Mouse (Mus musculus): ENCODE measurements around the gene Gucy1b2.

Gene Gucy1b2

DNA sequence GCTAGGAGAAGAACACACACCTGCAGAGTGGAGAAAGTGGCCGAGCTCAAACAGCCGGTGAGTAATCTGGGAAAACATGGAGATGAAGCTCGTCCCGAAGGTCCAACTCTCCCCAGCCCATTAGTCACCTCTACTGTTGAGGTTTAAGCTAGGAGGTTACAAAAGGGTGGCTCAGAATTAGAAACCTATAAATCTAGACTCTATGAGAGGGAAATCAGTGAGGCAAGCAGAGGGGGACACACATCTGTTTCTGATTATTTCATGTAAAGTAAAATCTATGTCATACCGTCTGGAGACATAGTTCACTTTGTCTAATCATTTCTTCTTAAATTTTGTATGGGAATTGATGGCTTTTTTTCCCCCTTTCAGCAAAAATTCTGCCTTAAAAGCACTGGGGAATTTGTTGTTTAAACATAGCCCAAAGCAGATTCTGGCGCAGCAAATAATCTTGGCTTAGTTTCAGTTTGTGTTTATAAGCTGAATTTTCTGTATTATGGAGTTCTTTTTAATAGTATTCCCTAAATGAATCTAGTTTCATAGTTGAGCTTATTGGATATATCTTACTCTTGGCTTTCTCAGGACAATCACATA is 12.2 kb downstream of the Gucy1b2 start:
- DNase-seq = no peak

- peak in 1 of 2 experiments; percentile 48 for DNase-seq
These were observed 13.1 kb downstream of the Gucy1b2 start for GRCm38 (mm10) chr14:62442971-62443370.

DNA sequence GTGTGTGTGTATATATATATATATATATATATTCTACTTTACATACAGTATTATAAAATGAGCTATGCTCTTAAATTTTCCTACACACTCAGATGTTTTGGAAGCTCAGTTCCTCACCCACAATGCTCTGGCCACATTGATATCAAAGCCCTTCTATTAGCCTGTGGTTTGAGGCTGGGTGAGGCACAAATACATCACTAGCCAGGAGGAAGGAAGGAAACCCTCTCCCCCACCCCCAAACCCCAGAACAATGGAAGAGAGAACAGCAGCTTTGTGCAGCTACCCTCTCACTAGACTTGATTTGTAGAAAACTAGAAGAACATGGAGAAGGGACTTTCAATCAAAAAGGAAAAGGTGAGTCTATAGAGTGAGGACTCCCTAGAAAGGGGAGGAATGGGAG is 16.1 kb downstream of the Gucy1b2 start:
- DNase-seq = no peak

- DNase-seq = peak; percentile 35 to 63
These were observed 17.9 kb downstream of the Gucy1b2 start for GRCm38 (mm10) chr14:62438236-62438635.

DNA sequence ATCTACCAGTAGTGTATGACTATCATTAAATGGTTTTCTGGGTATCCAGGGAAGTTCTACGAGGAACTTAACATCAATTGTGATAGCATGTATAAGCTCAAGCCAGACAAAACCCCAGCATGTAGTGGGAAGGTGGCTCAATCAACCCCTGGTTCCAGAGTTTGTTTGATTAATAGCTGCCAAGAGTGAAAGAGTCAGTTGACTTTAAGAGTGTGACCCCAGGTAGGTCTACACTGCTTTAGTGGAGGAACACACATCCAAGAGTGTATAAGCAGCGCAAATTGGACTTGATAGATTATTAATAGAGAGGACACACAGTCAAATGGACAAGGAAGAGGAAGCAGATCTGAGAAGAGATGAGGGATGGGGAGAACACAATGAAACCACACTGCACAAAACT is 18.3 kb downstream of the Gucy1b2 start:
- DNase-seq = no peak

DNA sequence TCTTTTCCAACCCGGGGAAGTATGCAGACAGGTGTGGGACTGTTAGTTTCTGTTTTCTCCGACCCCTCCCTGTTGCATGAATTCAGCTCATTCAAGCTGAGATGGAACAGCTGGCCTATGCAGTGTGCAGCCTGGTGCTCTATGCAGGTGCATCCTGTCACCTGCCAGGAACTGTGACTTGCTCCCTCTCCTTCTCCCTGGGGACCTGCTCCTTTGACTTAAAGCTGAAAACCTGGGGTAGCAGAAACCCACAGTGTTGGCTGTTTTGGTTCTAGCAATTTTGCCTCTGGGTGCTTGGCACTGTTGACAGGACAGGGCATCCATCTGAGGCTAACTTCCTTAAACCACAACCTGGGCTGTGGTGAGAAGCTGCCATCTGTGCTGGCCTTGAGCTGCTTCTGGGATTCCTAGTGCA is 30.8 kb downstream of the Gucy1b2 start:
- no peak for DNase-seq

DNA sequence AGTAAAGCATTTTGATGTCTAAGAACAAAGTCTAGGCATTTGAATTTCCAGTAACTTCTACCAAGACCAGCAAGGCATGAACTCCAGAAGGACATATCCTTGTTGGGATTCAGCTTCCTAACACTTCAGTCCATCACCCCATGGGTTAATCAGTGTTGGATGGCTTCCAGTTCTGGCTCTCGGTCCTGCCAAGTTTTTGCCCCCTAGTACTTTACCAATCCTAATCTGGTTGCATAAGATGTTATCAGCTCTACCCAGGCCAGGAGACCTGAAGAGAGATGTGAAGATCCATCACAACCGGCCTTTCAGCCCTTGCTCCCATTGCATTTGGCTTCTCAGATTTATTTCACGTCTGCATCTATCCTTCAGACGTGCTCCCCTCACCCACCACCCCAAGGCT is 33.8 kb downstream of the Gucy1b2 start:
- no peak for DNase-seq

DNA sequence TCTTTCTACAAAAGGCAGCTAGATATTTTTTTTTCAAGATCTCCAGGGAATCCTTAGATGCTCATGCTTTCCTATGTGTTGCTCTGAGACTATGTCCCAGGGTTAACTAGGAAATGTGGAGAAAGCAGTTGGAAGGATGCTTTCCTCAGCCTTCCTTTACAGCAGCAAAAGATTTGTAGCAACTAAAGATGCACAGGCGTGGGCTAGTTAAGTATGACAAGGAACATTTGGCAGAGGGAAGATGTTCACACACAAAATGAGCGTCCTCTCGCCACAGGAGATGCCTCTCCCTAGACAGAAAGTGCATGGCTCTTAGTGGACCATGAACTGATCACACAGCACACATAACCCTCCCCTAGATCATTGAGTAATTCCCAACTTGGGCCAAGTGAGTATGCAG is 38.6 kb downstream of the Gucy1b2 start:
- DNase-seq = no peak

DNA sequence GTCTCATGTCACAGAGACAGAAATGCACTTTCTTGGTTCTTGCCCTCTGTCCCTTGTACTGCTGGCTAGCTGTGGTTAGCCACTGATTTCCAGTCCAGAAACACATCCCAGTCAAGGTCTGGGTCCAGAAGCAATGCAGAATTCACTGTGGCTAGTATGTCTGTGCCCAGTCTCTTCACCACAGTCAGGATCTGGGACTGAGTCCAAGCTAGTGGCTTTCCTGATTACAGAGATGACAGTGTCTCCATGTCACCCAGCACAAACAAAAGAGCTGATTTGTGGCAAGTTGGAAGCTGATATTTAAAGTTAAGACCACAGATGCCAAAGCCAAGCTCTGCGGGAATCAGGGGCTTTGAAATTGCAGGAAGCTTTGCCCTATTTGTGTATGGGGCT is 39.4 kb downstream of the Gucy1b2 start:
- no peak for DNase-seq

DNA sequence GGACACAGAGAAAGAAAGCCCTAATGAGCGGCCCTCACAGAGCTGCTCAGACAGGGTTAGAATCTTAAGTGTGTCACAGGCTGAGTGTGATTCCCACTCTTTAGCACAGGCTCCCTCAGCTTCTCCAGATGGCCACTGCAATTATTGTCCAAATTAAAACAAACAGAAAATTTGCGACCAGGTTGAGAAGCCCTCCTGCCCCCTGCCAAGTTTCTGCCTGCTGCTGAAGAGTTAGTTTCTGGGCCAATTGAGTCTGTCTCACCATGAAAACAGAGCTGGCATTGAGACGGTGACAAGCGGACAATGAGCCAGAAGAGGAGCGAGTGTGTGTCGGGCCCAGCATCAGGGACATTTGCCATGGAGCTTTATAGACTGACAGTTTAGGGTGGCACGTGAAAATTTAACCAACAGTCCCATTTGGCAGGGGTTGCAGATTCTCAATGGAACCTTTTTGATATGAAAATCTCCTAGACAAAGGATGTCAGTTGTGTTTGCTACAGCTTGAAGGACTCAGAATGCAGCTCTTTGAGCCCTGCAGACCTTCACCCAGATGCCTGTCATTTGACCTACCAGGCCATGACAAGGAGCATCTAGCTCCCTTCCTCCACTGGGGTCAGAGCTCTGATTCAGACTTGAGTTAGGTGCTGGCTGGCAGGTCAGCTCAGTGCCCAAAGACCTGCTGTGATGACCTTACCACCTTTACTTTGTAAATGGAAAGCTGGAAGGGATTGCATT is 39.9 kb downstream of the Gucy1b2 start:
- no peak for DNase-seq

- DNase-seq = no peak
These were observed 60.7 kb downstream of the Gucy1b2 start for GRCm38 (mm10) chr14:62395346-62395745.

DNA sequence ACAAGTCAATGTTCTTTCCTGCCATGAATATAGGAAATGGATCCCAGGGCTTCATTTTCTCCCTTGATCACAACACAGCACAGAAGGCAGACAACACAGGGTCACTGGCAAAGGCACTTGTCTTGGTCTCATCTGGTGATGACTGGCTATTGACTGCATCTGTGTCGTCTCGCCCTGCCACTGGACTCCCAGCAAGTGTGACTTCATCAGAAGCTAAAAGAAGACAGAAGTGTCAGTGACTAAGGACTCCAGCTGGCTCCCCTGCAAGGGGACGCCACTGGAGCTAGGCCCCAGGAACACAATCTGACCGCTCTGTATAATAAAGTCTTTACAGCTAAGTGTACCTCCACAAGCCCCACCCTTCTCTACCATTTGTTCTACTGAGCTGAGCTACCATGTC is 63.3 kb downstream of the Gucy1b2 start:
- DNase-seq = no peak

GRCm38 (mm10) chr14:62389729-62390536 is 66.2 kb downstream of the Gucy1b2 start:
- no peak for DNase-seq

- no peak for DNase-seq
These were observed 66.9 kb downstream of the Gucy1b2 start for GRCm38 (mm10) chr14:62389064-62389728.

GRCm38 (mm10) chr14:62383786-62384299 is 72.2 kb downstream of the Gucy1b2 start:
- DNase-seq = no peak

DNA sequence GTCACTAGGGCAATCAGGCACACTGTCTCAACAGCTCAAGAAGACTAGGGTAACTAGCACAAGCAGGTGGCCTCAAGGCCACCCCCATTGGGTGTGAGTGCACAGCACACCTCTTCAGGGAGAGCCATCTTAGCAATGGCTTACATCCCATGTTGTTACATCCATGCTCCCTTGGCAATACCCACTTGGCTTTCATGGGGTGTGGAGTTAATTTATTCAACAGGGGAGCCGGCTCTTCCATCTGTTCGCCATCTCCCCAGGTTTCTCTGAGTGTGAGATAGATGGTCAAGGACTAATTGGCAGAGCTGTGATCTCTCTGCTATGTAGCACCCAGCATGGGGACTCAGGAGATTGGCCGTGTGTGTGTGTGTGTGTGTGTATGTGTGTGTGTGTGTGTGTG is 73.0 kb downstream of the Gucy1b2 start:
- no peak for DNase-seq

DNA sequence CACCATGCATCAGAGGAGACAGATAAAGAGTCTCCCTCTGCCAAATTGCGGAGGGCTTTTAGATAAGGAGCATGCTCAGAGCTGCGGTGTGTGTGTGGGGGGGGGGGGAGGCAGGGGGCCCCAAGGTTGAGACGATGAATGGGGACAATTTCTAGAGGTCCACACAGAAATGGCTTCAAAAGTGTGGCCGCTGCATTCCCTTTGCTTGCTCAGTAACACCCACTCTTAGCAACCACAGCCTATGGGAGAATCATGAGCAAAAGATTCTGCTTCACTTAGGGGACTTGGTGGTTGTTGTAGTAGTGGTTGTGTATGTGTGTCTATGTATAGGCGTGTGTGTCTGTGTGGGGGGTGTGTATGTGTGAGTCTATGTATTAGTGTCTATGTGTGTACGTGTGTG is 75.5 kb downstream of the Gucy1b2 start:
- no peak for DNase-seq

DNA sequence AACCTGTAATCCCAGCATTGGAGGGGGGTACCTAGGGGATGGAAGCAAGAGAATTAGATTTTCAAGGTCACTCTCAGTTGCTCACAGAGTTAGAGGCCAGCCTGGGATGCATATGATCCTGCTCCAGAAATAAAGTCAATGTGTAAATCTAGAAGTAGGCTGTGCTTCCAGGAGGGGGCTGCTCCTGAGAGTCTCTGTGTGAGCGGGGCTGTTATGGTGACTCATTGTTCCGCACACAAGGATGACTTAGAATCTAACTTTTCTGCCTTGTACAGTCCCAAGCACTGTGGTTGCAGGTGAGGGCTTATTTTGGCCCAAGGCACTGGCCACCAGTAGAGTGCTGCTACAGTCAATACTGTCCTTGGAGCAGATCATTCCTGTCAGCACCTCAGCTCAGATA is 76.7 kb downstream of the Gucy1b2 start:
- no peak for DNase-seq

GRCm38 (mm10) chr14:62376115-62376514 is 80.0 kb downstream of the Gucy1b2 start:
- no peak for DNase-seq

DNA sequence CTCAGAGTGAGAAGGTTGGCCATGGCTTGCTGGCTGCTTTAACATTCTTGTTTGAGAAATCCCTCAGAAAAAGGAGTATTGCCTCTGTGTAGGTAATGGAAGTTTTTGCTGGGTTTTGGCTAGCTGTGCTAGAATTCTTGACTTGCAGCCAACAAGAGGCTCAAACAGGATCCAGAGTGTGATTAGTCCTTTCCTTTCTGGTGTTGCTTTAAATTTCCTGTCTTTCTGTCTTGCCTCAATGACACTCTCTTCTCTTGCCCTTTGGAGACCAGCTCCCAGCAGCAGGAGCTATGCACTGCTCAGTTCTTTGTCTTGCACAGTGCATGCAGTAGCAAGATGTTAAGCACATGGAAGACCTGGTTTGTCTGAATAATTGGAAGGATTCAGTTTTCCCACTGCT is 80.4 kb downstream of the Gucy1b2 start:
- DNase-seq = peak; percentile 34 to 46

DNA sequence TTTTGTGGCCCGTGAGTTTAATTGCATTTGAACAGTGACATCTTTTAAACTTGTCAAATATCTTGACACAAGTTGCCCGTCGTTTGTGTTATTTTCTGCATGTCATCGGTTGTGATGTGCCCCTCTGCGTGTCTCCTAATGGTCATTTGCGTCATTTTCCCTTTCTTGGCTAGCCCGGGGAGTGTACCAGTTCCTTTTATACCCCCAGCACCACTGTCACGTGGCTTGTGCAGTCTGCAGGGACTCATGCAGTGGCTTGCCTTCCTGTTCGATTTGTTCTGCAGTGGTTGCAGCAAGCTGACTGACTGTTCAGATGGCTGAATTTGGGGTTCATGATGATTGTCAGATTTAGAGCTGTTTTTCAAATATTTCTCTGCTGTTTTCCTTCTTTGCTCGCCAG is 82.1 kb downstream of the Gucy1b2 start:
- DNase-seq = peak in 1 of 2 experiments; percentile 11

GRCm38 (mm10) chr14:62370819-62371218 is 85.3 kb downstream of the Gucy1b2 start:
- DNase-seq = peak; percentile 73 to 81

DNA sequence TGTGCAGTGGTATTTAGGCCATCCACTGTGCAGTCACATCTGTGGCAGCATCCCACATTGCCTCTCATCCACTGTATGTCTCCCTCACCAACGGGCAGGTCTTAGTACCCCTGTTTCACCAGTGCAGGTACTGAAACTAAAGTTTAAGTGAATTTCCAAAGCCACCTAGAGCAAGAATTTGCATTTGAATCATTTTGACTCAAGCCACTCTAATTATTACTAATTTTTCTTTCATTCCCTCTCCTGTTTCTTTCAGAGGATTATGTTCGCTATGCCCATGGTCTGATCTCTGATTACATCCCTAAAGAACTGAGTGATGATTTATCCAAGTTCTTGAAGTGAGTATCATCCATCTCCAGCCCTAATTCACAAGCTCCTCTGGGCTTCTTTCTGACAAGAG is 92.3 kb downstream of the Gucy1b2 start:
- DNase-seq = no peak

All from kidney, postnatal 36 days (tissue).